Mouse (Mus musculus): ENCODE data around the gene Rfk. TPM values are rescaled to one million over a fixed set of nuclear protein-coding genes. Genes with fewer than 3 reads are reported as not detected.

Gene Rfk
- polyA plus RNA-seq, 1 experiment from 2014 or later: 76.1 TPM

DNA sequence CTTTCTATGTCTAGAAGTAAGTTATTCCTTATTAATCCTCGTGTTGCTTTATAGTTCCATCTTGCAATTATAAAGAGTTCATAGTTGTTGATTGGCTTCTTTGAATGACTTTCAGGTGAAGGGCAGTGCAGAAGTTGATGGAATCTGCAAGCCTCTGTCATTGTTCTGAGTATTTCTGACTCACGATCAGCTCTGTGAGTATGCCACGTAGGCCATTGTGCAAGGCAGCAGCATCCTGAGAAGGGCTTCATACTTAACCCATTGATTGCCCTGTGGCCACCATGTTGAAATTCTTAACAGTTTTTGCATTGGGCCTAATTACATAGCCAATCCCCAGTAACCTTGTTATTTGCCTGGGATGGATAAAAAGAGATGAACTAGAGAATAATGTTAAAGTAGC lies 15.5 kb downstream of the Rfk start:
- H3K36me3 ChIP-seq: no peaks in the 10 kb centered on the region
- ATAC-seq (ENCODE audit: insufficient number of reproducible peaks, low FRiP score): no peak
- peaks cover 9% of the 10 kb centered on the region for H3K9me3 ChIP-seq (replicated peaks)
- 54% methylated on average over 3 of the region's 3 CpGs for WGBS
- no peak overlapping the region for H3K9ac ChIP-seq
- no peaks in the 10 kb centered on the region for H3K4me1 ChIP-seq (replicated peaks)
- no peaks in the 10 kb centered on the region for H3K27me3 ChIP-seq (replicated peaks)
- no peak overlapping the region for H3K27ac ChIP-seq (ENCODE audit: poor library complexity, severe bottlenecking)
- no peak overlapping the region for H3K4me3 ChIP-seq
- no peak overlapping the region for H3K4me2 ChIP-seq

DNA sequence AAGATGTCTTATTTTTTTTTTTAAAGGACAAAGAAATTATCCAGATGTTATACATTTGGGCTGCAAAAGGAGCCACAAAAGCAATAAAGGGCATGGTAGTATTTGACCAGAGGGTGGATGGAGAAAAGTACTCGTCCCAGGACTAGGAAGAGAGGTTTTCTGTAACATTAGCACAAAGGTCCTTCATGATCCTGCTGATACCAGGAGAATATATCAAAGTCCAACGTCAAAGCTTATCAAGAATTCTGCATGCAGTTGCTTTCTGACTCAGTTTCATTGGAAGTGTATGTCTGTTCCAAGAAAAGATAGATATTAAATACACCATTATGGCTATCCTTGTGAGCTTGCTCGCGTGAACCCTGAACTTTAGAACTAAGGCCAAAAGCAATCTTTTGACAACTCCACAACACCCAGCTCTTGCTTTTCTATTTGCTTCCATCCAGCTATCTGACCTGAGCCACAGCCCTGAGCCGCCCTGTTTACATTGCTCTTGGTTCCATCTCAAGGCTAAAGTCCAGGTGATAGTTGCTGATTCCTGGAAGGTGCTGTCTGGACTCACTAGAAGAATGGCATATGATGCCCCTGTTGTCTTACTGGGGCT lies 16.7 kb downstream of the Rfk start:
- no peaks in the 10 kb centered on the region for H3K27me3 ChIP-seq (replicated peaks)
- peaks cover 9% of the 10 kb centered on the region for H3K9me3 ChIP-seq (replicated peaks)
- ATAC-seq (ENCODE audit: insufficient number of reproducible peaks, low FRiP score): no peak
- WGBS: 74% methylated on average over 5 of the region's 5 CpGs
- no peak overlapping the region for H3K4me2 ChIP-seq
- no peak overlapping the region for H3K9ac ChIP-seq
- no peaks in the 10 kb centered on the region for H3K36me3 ChIP-seq
- H3K4me3 ChIP-seq: no peak overlapping the region
- no peak overlapping the region for H3K27ac ChIP-seq (ENCODE audit: poor library complexity, severe bottlenecking)
- no peaks in the 10 kb centered on the region for H3K4me1 ChIP-seq (replicated peaks)

DNA sequence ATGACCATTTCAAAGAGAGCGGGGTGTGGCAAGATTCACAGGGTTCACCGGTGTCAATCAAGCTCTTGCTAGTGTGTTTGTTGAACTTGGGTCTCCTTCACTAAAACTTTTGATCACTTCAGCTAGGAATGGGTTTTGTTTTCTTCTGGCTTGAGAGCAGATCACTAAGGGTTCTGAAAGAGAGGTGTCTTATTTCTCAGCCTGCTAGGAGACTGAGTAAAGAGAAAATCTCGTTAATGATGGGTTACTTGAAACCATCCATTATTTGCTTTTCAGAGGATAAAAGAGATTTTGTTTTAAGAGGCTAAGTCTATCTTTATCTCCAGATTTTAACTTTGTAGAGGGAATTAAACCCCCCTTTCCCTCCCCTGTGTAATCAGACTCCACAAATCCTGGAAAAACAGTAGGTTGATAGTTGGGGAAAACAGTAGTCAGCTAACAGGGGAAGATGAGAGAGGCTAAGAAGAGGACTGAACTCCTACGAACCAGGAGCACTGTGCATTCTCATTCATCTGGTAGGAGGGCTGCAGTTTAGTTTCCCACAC lies 19.1 kb downstream of the Rfk start:
- no peaks in the 10 kb centered on the region for H3K4me1 ChIP-seq (replicated peaks)
- no peak overlapping the region for H3K4me2 ChIP-seq
- H3K9ac ChIP-seq: no peak overlapping the region
- no peaks in the 10 kb centered on the region for H3K36me3 ChIP-seq
- H3K27me3 ChIP-seq (replicated peaks): no peaks in the 10 kb centered on the region
- H3K4me3 ChIP-seq: no peak overlapping the region
- WGBS: 54% methylated on average over 4 of the region's 4 CpGs
- no peak for ATAC-seq (ENCODE audit: insufficient number of reproducible peaks, low FRiP score)
- H3K27ac ChIP-seq (ENCODE audit: poor library complexity, severe bottlenecking): no peak overlapping the region
- no peaks in the 10 kb centered on the region for H3K9me3 ChIP-seq (replicated peaks)

DNA sequence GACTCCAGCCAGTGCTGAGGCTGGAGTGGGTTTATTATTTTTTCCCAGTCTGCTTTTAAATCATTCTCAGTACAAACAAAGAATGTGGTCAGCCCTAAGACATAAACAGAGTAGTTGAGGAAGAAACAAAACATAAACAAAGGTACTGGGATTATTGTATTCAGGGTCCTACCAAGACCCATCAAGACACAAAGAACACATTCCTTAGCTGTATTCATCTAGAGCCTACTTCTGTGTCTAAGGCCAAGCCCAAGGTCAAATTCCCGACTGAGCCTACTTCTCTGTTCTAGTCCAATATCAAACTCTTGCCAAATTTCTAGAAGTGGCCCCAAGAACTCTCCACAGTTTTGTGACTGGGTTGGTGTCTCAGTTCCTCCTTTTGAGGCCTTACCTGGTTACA lies 24.0 kb downstream of the Rfk start:
- H3K4me3 ChIP-seq: no peak overlapping the region
- no peak overlapping the region for H3K27ac ChIP-seq (ENCODE audit: poor library complexity, severe bottlenecking)
- H3K36me3 ChIP-seq: no peaks in the 10 kb centered on the region
- no peak for ATAC-seq (ENCODE audit: insufficient number of reproducible peaks, low FRiP score)
- H3K4me1 ChIP-seq (replicated peaks): no peaks in the 10 kb centered on the region
- no peak overlapping the region for H3K4me2 ChIP-seq
- no peaks in the 10 kb centered on the region for H3K27me3 ChIP-seq (replicated peaks)
- H3K9me3 ChIP-seq (replicated peaks): no peaks in the 10 kb centered on the region
- WGBS: 73% methylated on average over 1 of the region's 1 CpGs
- H3K9ac ChIP-seq: no peak overlapping the region

DNA sequence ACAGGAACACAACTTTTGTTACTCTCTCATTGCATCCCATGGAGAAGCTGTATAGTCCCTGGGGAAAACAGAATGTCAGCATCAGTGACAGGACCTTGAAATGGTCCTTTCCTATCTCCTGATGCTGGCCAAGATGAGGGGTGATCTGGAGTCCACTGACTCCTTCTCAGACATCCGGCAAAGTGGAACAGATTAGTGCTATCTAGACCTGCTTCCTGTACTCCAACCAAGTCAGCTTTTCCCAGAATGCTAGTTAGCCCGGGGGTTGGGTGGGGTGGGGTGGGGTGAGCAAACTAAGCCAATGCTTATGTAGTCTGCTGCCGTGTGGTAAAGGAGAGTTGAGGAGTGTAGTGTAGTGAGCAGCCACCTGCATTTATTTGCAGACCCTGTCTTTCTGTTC lies 29.5 kb downstream of the Rfk start:
- Histone ChIP-seq H3K9ac (no peak overlapping the region), H3K4me2 (no peak overlapping the region), H3K9me3 (replicated peaks) (no peaks in the 10 kb centered on the region), H3K4me1 (replicated peaks) (peaks cover 6% of the 10 kb centered on the region), H3K27ac (ENCODE audit: poor library complexity, severe bottlenecking) (no peak overlapping the region), H3K36me3 (no peaks in the 10 kb centered on the region), H3K4me3 (no peak overlapping the region), H3K27me3 (replicated peaks) (no peaks in the 10 kb centered on the region)
- WGBS: 38% methylated on average over 3 of the region's 3 CpGs
- no peak for ATAC-seq (ENCODE audit: insufficient number of reproducible peaks, low FRiP score)

DNA sequence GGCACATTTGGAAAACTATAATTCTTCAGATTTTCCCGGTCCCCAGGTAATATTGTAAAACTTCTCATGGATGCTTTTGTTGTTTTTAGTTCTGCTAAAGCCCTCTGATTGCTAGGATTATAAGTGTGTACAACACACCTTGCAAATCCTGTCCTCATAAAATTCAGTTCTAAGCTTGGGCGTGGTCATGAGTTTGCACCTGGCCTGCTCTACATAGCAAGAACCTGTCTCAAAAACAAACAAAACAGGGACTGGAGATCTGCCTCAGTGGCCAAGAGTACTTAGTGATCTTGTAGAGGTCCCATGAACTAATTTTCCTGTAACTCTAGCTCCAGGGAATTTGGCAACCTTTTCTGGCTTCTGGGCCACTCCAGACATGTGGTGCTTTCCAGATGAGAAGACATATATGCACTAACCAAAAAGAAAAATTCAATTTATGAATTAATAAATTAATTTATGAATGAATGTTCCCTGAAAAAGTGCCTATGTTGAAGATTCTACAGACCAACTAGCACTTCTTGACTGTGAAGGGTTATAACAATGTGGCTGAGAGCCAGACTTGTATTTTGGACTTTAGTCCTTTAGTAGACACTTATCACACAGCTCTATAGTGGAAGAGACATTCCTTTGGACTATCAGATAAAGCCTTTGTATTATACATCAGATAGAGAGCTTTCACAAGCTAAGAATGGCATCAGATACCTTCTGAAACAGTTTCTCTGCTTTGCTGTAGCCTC lies 34.1 kb downstream of the Rfk start:
- Histone ChIP-seq H3K27me3 (replicated peaks) (no peaks in the 10 kb centered on the region), H3K4me1 (replicated peaks) (peaks cover 6% of the 10 kb centered on the region), H3K9me3 (replicated peaks) (no peaks in the 10 kb centered on the region), H3K9ac (no peak overlapping the region), H3K36me3 (no peaks in the 10 kb centered on the region), H3K4me3 (no peak overlapping the region), H3K27ac (ENCODE audit: poor library complexity, severe bottlenecking) (no peak overlapping the region), H3K4me2 (no peak overlapping the region)
- ATAC-seq (ENCODE audit: insufficient number of reproducible peaks, low FRiP score): no peak
- 83% methylated on average over 2 of the region's 2 CpGs for WGBS

DNA sequence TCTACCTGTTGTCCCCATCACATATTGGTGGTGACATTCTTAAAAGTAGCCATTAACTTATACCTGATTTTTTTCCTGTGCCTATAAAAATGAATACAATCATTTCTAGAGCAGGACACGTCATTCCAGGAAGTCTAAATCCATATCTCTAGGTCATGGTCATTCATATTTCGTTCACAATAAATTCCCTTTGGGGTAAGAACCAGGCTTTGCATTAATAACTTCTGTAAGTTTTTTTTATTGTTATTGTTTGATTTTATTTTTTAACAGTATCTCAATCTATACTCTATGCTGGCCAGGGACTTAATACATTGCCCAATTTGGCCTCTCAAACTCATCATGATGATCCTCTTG lies 34.7 kb downstream of the Rfk start:
- ATAC-seq (ENCODE audit: insufficient number of reproducible peaks, low FRiP score): no peak
- H3K9me3 ChIP-seq (replicated peaks): no peaks in the 10 kb centered on the region
- H3K27me3 ChIP-seq (replicated peaks): no peaks in the 10 kb centered on the region
- no peak overlapping the region for H3K4me2 ChIP-seq
- no peaks in the 10 kb centered on the region for H3K36me3 ChIP-seq
- H3K4me1 ChIP-seq (replicated peaks): peaks cover 1% of the 10 kb centered on the region
- no peak overlapping the region for H3K4me3 ChIP-seq
- 66% methylated on average over 2 of the region's 2 CpGs for WGBS
- H3K9ac ChIP-seq: no peak overlapping the region
- no peak overlapping the region for H3K27ac ChIP-seq (ENCODE audit: poor library complexity, severe bottlenecking)

DNA sequence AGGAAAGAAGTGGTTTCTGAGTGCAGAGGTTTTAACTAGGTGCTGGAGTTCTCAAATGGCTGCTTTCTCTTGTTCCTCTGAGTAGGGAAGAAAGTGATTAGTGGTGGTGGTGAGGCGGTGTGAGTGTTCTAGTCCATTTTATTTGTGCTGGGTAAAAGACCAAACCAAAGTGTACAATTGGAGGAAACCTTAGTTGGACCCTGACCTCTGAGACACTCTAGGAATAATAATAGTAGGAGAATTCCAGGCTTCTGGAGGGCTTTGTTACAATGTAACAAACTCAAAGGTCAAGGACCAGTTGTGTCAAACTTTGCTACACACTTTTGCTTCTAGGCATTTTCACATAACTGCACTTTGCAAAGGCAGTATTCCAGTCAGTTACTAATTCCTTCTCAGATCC lies 42.8 kb downstream of the Rfk start:
- Histone ChIP-seq H3K4me2 (no peak overlapping the region), H3K4me3 (no peak overlapping the region), H3K4me1 (replicated peaks) (no peaks in the 10 kb centered on the region), H3K27me3 (replicated peaks) (no peaks in the 10 kb centered on the region), H3K36me3 (no peaks in the 10 kb centered on the region), H3K9me3 (replicated peaks) (no peaks in the 10 kb centered on the region), H3K9ac (no peak overlapping the region), H3K27ac (ENCODE audit: poor library complexity, severe bottlenecking) (no peak overlapping the region)
- 86% methylated on average over 1 of the region's 1 CpGs for WGBS
- no peak for ATAC-seq (ENCODE audit: insufficient number of reproducible peaks, low FRiP score)

DNA sequence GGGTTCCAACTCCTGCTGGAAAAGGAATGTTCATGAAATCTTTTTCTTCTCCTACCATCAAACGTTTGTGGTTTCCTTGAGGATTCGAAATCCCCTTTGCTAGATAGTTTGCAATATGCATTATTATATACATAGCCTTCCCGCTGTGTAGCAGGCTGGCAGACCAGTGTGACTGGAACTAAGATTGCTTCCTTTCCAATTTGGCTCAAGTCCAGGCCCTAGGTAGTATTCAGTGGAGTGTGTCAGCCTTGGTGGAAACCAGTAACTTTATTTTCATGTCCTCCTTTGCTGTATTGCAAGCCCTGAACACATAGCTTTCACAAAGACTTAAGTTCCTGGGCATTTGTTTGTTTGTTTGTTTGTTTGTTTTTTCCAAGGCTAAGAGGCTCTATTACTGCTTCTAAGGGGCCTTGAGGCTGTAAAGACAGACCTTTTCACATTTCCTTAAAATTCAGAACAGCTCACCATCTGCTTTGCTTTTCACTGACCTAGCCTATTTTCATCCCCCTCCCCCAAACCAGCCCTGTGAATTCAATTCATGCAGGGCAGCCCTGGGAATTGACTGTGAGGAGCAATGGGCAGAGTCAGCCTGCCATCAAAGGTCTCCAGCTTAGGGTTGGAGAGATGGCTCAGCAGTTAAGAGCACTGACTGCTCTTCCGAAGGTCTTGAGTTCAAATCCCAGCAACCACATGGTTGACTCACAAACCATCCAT lies 45.8 kb downstream of the Rfk start:
- WGBS: 68% methylated on average over 4 of the region's 4 CpGs
- H3K4me2 ChIP-seq: no peak overlapping the region
- no peaks in the 10 kb centered on the region for H3K4me1 ChIP-seq (replicated peaks)
- no peaks in the 10 kb centered on the region for H3K27me3 ChIP-seq (replicated peaks)
- no peaks in the 10 kb centered on the region for H3K36me3 ChIP-seq
- no peaks in the 10 kb centered on the region for H3K9me3 ChIP-seq (replicated peaks)
- H3K9ac ChIP-seq: no peak overlapping the region
- no peak overlapping the region for H3K4me3 ChIP-seq
- no peak overlapping the region for H3K27ac ChIP-seq (ENCODE audit: poor library complexity, severe bottlenecking)
- no peak for ATAC-seq (ENCODE audit: insufficient number of reproducible peaks, low FRiP score)

DNA sequence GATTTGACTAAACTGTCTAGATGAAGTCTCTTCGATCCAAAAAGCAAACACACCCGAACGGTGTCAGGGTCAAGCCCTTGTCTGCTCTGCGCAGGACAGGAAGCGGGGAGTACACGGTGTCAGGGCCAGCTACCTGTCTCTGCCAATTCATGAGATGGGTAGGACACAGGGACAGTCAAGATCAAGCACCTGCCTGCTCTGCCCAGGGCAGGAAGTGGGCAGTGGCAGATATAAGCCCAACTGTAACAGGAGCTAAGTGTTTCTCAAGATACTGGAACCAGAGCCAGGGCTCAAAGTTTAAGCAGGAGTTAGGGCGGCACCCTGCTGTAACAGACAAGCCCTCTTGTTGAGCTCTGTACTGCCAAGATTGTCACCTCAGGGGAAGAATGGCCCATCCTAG lies 49.7 kb downstream of the Rfk start:
- no peak overlapping the region for H3K9ac ChIP-seq
- no peak overlapping the region for H3K4me2 ChIP-seq
- no peak for ATAC-seq (ENCODE audit: insufficient number of reproducible peaks, low FRiP score)
- no peaks in the 10 kb centered on the region for H3K4me1 ChIP-seq (replicated peaks)
- no peak overlapping the region for H3K27ac ChIP-seq (ENCODE audit: poor library complexity, severe bottlenecking)
- H3K27me3 ChIP-seq (replicated peaks): no peaks in the 10 kb centered on the region
- no peaks in the 10 kb centered on the region for H3K9me3 ChIP-seq (replicated peaks)
- no peaks in the 10 kb centered on the region for H3K36me3 ChIP-seq
- WGBS: 85% methylated on average over 7 of the region's 7 CpGs
- H3K4me3 ChIP-seq: no peak overlapping the region
